Mouse (Mus musculus) gastrocnemius, adult 2 months (tissue): ENCODE measurements around the gene Ropn1l. TPM values are rescaled to one million over a fixed set of nuclear protein-coding genes. Genes with fewer than 3 reads are reported as not detected.

Experiments used
- DNase-seq: peaks from one replicate; pipeline ENCODE4 v3.0.0; 2022
- H3K27ac ChIP-seq: fragments of 200-600 bp; 2 replicates; pipeline ENCODE4 v1.8.1; 2022; ENCODE audit warnings: mild to moderate bottlenecking
- H3K4me3 ChIP-seq: fragments of 200-600 bp; 2 replicates; pipeline ENCODE4 v1.8.1; 2022; ENCODE audit warnings: mild to moderate bottlenecking, moderate library complexity
- CTCF ChIP-seq: fragments of 200-600 bp; IDR thresholded peaks from 2 replicates; pipeline ENCODE4 v1.8.1; 2022; ENCODE audit warnings: antibody characterized with exemption, mild to moderate bottlenecking, moderate library complexity
- intact Hi-C: fragments of 180-260 bp; cut with DNase I; formaldehyde crosslinking; loops from one replicate; pipeline ENCODE4 v1.15.1; 2025
- total RNA-seq, 2 experiments: library from RNA; stranded (reverse); gene quantifications; 2 replicates each; pipeline ENCODE4 v1.2.3; 2021

Gene Ropn1l
- total RNA-seq, 2 experiments from 2014 or later = not detected

- TF ChIP-seq CTCF = no peak
- intact Hi-C loops = no loop called here
- Histone ChIP-seq H3K27ac (no peak overlapping the region), H3K4me3 (no peak overlapping the region)
- no peak for DNase-seq
Measured at GRCm38 (mm10) chr15:31433768-31434167, 19.8 kb downstream of the Ropn1l start.

DNA sequence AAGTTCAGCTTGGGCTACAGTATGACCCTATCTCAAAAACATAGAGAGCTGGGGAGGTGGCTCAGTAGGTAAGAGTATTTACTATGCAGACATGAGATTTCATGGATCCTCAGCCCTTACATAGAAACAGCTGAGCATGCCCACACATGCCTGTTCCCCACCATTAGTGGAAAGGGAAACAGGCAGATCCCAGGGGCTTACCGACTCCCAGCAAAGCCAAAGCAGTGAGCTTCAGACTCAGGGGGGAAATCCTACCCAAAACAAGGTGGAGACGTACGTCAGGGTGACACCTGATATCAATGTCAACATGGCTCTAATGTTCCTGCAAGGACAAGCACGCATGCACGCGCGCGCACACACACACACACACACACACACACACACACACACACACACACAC is 21.7 kb downstream of the Ropn1l start:
- intact Hi-C loops = no loop called here
- Histone ChIP-seq H3K27ac (no peak overlapping the region), H3K4me3 (no peak overlapping the region)
- DNase-seq = no peak
- no peak for TF ChIP-seq CTCF

GRCm38 (mm10) chr15:31430014-31430413 is 23.5 kb downstream of the Ropn1l start:
- intact Hi-C loops = no loop called here
- Histone ChIP-seq H3K4me3 (no peak overlapping the region), H3K27ac (no peak overlapping the region)
- TF ChIP-seq CTCF = no peak
- DNase-seq = no peak

- TF ChIP-seq CTCF = no peak
- no peak for DNase-seq
- H3K27ac ChIP-seq = no peak overlapping the region
- intact Hi-C loops = no loop called here
- H3K4me3 ChIP-seq = no peak overlapping the region
Measured at GRCm38 (mm10) chr15:31429429-31429828, 24.1 kb downstream of the Ropn1l start.

DNA sequence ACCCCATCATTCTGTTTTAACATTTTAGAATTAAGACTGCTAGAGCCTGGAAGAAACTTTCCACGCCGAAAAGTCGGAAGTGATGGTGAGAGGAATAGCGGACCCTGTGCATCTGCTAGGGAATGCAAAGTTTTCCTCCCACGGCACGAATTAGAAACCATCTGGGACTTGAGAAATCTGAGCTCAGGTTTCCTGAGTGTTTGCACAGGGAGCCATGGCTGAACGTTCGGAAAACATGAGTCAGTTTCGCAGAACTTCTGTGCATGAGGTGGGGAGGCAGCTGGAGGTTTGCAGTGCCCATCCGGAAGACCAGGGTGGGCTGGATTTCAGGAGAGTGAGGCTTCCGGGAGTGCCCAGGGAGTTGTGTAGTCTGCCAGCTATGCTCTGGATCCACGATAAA is 25.0 kb downstream of the Ropn1l start:
- no peak for DNase-seq
- H3K27ac ChIP-seq = no peak overlapping the region
- TF ChIP-seq CTCF = no peak
- intact Hi-C loops = no loop called here
- H3K4me3 ChIP-seq = peak overlapping the region; percentile 0

DNA sequence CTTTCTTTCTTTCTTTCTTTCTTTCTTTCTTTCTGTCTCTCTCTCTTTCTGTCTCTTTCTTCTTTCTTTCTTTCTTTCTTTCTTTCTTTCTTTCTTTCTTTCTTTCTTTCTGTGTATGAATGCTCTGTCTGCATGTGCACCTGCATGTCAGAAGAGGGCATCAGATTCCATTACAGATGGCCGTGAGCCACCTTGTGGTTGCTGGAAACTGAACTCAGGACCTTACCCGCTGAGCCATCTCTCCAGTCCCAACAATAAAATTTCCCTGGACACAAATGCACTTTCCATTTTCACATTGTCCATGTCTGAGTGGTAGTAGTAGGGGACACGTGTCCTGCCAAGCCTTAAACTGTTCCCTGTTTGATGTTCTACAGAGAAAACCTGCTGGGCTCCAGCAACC is 26.1 kb downstream of the Ropn1l start:
- TF ChIP-seq CTCF = no peak
- H3K4me3 ChIP-seq = no peak overlapping the region
- no peak overlapping the region for H3K27ac ChIP-seq
- intact Hi-C loops = no loop called here
- DNase-seq = no peak

- no peak overlapping the region for H3K27ac ChIP-seq
- intact Hi-C loops = no loop called here
Measured at GRCm38 (mm10) chr15:31426066-31426706, 27.4 kb downstream of the Ropn1l start.

GRCm38 (mm10) chr15:31422649-31423369 is 30.7 kb downstream of the Ropn1l start:
- no peak for TF ChIP-seq CTCF
- no peak for DNase-seq
- H3K4me3 ChIP-seq = no peak overlapping the region
- no peak overlapping the region for H3K27ac ChIP-seq
- intact Hi-C loops = no loop called here

More at GRCm38 (mm10) chr15:31426066-31426706, 27.4 kb downstream of the Ropn1l start:
- no peak for DNase-seq
- TF ChIP-seq CTCF = no peak
- no peak overlapping the region for H3K4me3 ChIP-seq

DNA sequence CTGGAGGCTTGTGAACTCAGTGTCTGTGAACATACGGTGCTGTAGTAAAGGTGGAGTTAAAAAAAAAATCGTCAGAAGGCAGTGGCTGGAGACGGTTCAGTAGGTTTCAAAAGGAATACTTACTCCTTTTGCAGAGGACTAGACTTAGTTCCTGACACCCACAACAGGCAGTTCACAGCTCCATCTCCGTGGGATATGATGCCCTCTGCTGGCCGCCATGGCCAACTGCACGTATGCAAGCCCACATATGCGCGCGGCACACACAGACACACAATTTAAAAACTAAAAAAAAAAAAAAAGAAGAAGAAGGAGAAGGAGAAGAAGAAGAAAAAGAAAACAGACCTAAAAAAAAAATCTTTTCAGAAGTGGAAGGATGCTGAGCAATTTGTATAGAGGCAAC is 34.5 kb downstream of the Ropn1l start:
- DNase-seq = peak; percentile 55
- H3K27ac ChIP-seq = peak overlapping the region; percentile 62; the same call in 1 of the 2 replicates
- intact Hi-C loops = loop anchor here (1.0 to 5.0 kb wide), 2 partner anchors 52 to 104 kb away; partner anchors contain the start of gene Ankrd33b
- H3K4me3 ChIP-seq = no peak overlapping the region; the same call in 1 of the 2 replicates
- TF ChIP-seq CTCF = peak; percentile 72

DNA sequence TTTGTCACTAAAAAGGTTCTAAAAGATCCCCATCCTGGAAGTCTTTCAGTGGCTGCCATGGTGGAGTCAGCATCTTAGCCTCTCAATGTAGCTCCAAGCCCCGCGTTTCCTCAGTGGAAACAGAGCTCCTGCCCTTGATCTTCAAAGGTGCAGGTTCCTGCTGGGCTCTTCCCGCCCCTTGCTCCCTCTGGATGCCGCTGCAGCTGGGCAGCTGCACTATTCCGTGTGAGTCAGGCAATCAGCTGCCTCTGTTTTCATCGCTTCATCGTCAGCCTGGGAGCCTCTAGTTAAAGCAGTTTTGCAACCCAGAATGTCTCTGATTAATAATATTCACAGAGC is 34.9 kb downstream of the Ropn1l start:
- no peak for TF ChIP-seq CTCF
- DNase-seq = no peak
- Histone ChIP-seq H3K27ac (peak overlapping the region; percentile 62), H3K4me3 (peak overlapping the region; percentile 62)
- intact Hi-C loops = loop anchor here (1.0 to 5.0 kb wide), 2 partner anchors 51 to 103 kb away; partner anchors contain the start of gene Ankrd33b

- Histone ChIP-seq H3K4me3 (peak overlapping the region; percentile 62), H3K27ac (peak overlapping the region; percentile 62)
- no peak for TF ChIP-seq CTCF
- intact Hi-C loops = loop anchor here (5.0 kb wide), 1 partner anchor 51 kb away; the partner anchor contains the start of gene Ankrd33b
- peak; percentile 47 for DNase-seq
Measured at GRCm38 (mm10) chr15:31417796-31418685, 35.5 kb downstream of the Ropn1l start.

GRCm38 (mm10) chr15:31417409-31417795 is 36.1 kb downstream of the Ropn1l start:
- no peak for TF ChIP-seq CTCF
- H3K4me3 ChIP-seq = peak overlapping the region; percentile 62
- DNase-seq = no peak
- H3K27ac ChIP-seq = peak overlapping the region; percentile 62
- intact Hi-C loops = loop anchor here (5.0 kb wide), 1 partner anchor 50 kb away; the partner anchor contains the start of gene Ankrd33b
